Mouse (Mus musculus) olfactory bulb, adult 2 months (tissue): ENCODE results near the gene Syne4. TPM values are rescaled to one million over a fixed set of nuclear protein-coding genes. Genes with fewer than 3 reads are reported as not detected.

ENCODE experiments used
- H3K27ac ChIP-seq: fragments of 200-500 bp; 2 replicates; pipeline ENCODE4 v1.5.1; 2012; ENCODE audit warnings: low read depth, low read length; ENCODE audit not compliant: insufficient read depth
- H3K4me1 ChIP-seq: fragments of 200-500 bp; 2 replicates; pipeline ENCODE4 v1.6.1; 2012; ENCODE audit warnings: low read length; ENCODE audit not compliant: control insufficient read depth, insufficient read depth
- H3K4me3 ChIP-seq: fragments of 200-500 bp; 2 replicates; pipeline ENCODE4 v1.5.1; 2012; ENCODE audit warnings: mild to moderate bottlenecking, low read depth, low read length, moderate library complexity; ENCODE audit not compliant: insufficient read depth
- CTCF ChIP-seq: fragments of 200-500 bp; IDR thresholded peaks from 2 replicates; pipeline ENCODE4 v1.5.1; 2012; ENCODE audit warnings: low read depth, mild to moderate bottlenecking, low read length, moderate library complexity; ENCODE audit not compliant: insufficient read depth
- POLR2A ChIP-seq: fragments of 200-500 bp; IDR thresholded peaks from 2 replicates; pipeline ENCODE4 v1.6.1; 2012; ENCODE audit warnings: mild to moderate bottlenecking, low read depth, low read length, moderate library complexity; ENCODE audit not compliant: insufficient read depth
- WGBS: fragments of 180-500 bp; shearing (Covaris S2); methylation state at CpG from one replicate; pipeline ENCODE4 v1.1.7; 2018; 5-methylcytosine and 5-hydroxymethylcytosine counted together
- polyA plus RNA-seq: library from polyadenylated mRNA; stranded (reverse); fragments of >200 nt; gene quantifications from 2 replicates; pipeline ENCODE4 v1.2.4, GENCODE M21; 2012; ENCODE audit warnings: low replicate concordance; ENCODE audit not compliant: missing spikeins, insufficient read depth, insufficient read length

Syne4 gene
- polyA plus RNA-seq, 1 experiment = not detected

GRCm38 (mm10) chr7:30280670-30281138, 33.9 kb upstream of the Syne4 start:
- under 1% methylated on average over 20 of the region's 20 CpGs for WGBS
- TF ChIP-seq POLR2A (peak; percentile 44; the same call in 1 of the 2 replicates), CTCF (no peak)
- Histone ChIP-seq H3K27ac (peak overlapping the region; percentile 99), H3K4me3 (peak overlapping the region; percentile 74), H3K4me1 (0 out of 2 replicates have a peak, but pooled peaks cover 4% of the 10 kb centered on the region)

DNA sequence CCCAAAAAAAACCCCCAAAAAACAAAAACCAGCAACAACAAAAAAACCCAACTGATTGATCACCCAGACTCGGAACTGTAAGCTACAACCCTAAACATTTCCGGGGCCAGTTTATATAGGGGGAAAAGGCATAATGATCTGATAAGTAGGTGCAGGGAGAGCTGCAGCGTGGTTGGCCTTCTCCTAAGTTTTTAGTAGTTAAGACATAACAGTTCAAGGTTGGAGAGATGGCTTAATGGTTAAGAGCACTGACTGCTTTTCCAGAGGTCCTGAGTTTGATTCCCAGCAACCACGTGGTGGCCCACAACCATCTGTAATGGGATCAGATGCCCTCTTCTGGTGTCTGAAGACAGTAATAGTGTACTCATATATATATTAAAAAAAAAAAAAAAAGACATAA, 33.1 kb upstream of the Syne4 start:
- 77% methylated on average over 4 of the region's 4 CpGs for WGBS
- 0 out of 2 replicates have a peak, but pooled peaks cover 4% of the 10 kb centered on the region for H3K4me1 ChIP-seq
- TF ChIP-seq POLR2A (no peak), CTCF (no peak)
- no peak overlapping the region for H3K27ac ChIP-seq
- H3K4me3 ChIP-seq = no peak overlapping the region

DNA sequence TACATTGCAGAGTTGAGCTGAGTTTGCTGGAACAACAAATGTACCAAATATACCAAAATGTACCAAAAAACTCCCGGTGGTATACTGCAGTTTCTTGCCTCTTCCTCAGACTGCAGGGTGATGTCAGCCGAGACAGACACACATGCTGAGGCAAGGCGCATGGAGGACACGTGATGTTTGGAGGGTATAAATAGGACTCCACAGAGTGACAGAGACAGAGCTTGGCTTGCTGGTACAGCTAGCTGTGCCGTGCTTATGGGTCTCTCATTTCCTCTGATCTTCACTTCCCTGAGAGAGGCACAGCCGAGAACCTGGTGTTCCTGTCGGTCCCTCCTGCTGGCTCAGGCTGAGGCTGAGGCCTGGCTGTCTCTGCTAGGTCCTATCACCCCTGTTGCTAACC, 31.9 kb upstream of the Syne4 start:
- H3K4me3 ChIP-seq = no peak overlapping the region
- no peak overlapping the region for H3K27ac ChIP-seq
- TF ChIP-seq CTCF (no peak), POLR2A (no peak)
- 0 out of 2 replicates have a peak, but pooled peaks cover 4% of the 10 kb centered on the region for H3K4me1 ChIP-seq
- 84% methylated on average over 7 of the region's 7 CpGs for WGBS

- WGBS = 51% methylated on average over 8 of the region's 8 CpGs
- Histone ChIP-seq H3K4me1 (peaks cover 6% of the 10 kb centered on the region), H3K4me3 (no peak overlapping the region), H3K27ac (no peak overlapping the region)
- TF ChIP-seq POLR2A (no peak), CTCF (no peak)
Measured at GRCm38 (mm10) chr7:30286701-30287410, 27.8 kb upstream of the Syne4 start.

DNA sequence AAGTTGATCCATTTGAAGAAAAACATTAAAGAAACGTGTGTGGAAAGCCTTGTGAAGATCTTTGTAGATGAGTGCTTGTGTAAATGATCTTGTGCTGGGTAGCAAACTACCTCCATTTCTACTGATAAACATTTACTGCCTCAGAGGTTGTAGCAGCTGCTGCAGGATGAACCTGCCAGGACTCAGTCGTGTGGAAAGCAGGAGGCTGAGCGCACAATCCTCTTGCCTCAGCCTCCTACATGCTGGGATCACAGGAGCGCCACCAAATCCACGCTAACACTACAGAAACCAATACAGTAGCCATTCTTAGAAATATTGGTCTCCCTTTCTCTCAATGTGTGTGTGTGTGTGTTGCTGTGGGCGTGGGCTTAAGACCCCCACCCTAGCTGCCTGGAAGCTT, 26.6 kb upstream of the Syne4 start:
- WGBS = 61% methylated on average over 6 of the region's 6 CpGs
- TF ChIP-seq CTCF (no peak), POLR2A (no peak)
- H3K4me3 ChIP-seq = no peak overlapping the region
- H3K27ac ChIP-seq = no peak overlapping the region
- peaks cover 11% of the 10 kb centered on the region for H3K4me1 ChIP-seq

DNA sequence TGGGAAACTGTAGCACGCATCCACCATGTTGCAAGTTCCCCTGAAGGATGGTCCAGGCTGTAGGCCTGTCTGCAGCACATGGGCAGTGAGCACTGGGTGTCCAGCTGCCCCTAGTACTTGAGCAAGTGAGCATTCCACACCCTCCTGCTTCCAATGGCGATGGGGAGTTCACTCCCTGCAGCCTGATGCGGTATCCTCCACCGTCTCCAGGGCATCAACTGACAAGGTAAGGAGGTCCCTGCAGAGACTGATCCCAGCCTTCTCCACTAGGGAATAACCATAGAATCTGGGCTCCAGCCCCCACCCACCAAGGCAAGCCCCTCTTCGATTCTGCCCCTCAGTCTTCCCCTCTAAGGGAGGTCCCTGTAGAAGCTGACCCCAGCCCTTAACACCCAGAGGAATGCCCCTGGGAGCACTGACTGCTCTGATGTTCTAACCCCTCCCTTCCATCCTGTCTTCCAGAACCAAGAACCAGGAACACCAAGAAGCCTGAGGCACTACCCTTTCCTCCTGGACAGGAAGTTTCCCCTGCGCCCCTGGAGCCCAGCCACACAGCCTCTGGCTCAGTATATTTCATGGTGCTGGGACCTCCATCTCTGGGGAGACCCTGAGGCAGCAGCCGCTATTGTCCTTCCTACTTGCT, 25.4 kb upstream of the Syne4 start:
- TF ChIP-seq CTCF (no peak), POLR2A (no peak)
- H3K27ac ChIP-seq = no peak overlapping the region
- no peak overlapping the region for H3K4me3 ChIP-seq
- peaks cover 17% of the 10 kb centered on the region for H3K4me1 ChIP-seq
- 77% methylated on average over 7 of the region's 7 CpGs for WGBS

DNA sequence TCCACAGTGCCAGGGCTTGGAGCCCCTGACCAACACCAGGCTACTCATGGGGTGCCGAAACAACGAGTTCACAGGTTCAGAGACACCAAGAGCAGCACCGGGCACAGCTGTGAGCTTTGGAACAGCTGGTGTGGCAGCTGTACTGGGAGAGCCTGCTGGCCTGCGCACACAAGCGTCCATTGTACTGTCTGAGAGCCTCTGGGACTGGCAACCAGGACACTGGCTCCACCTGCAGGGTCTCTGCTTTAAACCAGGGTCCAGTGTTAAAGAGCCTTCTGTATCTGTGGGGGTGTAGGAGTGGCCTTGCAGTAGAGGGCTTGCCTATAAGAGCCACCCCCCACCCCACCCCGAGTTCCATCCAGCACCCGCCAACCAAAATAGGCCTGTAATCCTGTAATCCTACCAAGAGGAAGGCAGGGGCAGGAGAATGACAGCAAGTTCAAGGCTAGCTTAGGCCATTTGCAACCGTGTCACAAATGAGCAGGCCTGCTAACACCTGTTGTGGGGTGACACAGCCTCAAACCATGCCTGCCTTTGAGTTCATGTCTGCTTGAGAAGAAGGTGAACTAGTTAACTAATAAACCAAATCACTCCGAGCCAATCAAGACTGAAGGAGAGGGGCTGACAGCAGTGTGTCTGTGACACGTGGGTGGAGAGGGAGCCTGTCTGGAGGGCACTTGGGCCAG, 24.8 kb upstream of the Syne4 start:
- no peak for TF ChIP-seq CTCF
- TF ChIP-seq POLR2A = no peak
- H3K4me1 ChIP-seq = peaks cover 20% of the 10 kb centered on the region
- H3K27ac ChIP-seq = no peak overlapping the region
- 63% methylated on average over 10 of the region's 10 CpGs for WGBS
- no peak overlapping the region for H3K4me3 ChIP-seq

DNA sequence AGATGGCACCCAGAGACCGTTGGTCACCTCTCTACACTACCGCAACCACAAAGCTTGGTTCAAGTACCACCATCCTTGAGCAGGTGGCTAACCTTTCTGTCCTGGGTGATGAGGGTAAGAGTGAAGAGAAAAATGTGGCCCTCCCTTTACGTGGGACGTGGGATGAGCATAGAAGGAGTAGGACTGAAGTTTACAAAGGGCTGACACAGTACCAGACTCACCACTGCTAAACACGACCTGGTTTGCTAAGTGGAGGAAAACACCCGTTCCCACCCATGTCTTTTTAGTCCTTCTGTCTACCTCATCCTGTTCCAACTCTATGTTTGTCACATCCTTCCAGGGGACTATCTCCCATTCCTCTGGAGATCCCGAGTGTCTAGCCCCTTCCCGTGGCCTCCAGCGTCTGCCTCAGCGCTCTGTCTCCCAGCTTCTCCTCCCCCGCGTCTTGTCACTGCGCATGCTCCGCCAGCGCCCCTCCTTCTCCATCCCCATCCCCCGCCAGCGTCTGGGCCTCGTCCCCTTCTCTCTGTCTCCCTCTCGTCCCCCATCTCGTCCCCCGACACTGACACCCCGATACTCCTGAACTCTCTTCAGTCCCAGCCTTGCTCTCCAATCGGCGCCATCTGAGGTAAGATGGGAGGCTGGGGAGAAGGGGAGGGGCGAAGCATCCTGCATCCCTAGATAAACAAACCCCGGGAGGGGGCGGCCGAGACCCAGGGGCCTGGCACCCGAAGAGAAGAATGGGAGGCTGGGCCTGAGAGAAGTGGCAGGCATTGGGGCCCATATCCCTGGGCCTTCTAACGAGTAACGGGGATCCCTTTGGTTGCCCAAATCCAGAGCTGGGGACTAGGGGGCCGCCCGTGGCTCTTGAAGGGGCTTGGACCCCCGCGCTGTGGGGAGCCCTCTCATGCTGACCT, 23.1 kb upstream of the Syne4 start, which contains the start of gene Clip3:
Gene Clip3 (plus strand): TSS at position 514 of the 917 bp plus-strand sequence.
- 6% methylated on average over 35 of the region's 35 CpGs for WGBS
- peaks cover 25% of the 10 kb centered on the region for H3K4me1 ChIP-seq
- TF ChIP-seq POLR2A (peak; percentile 93), CTCF (no peak)
- peak within 1 kb of the TSS; percentile 84 for H3K27ac ChIP-seq
- H3K4me3 ChIP-seq = peak within 1 kb of the TSS; percentile 86
